14 mouse cellular contexts compared by ENCODE assay signal in genomic region chr14:58999106-58999778, GRCm38 (mm10).
DNase-seq lines count a peak whose midpoint lies in the region; ATAC-seq and TF ChIP-seq lines count a peak whose summit lies in the region.
"Had no signal": no experiment of that assay in that cellular context is flagged by ENCODE, and none has a peak within 500 bp of the region (broad histone marks: within the 10 kb centered on the region; RNA-seq: fewer than 3 reads in every experiment).

No protein-coding gene starts in this region.

- DNase-seq in heart, adult 18-20 months, result peak; percentile 2 to 5
- DNase-seq in limb, embryonic 14.5 days (ENCODE audit: low spot score), result peak; percentile 23
- DNase-seq in limb, embryonic 10.5 days (ENCODE audit: low spot score), result no peak
- peak; percentile 2 for DNase-seq in brain, adult 2 months (ENCODE audit: low read depth, low spot score)
- DNase-seq in lung, postnatal 10 days, result peak; percentile 67
- no peak for DNase-seq in T-cell, adult 2 months (ENCODE audit: low spot score)
- DNase-seq: adrenal gland, adult 8-10 months; cerebellum, postnatal 36 days had no signal

- no peak overlapping the region for H3K9ac ChIP-seq in heart, embryonic 11.5 days (ENCODE audit: low read depth, low read length)
- no peak overlapping the region for H3K9ac ChIP-seq in limb, embryonic 14.5 days (ENCODE audit: low read depth, low read length, severe bottlenecking)
- H3K9ac ChIP-seq: hindbrain, embryonic 14.5 days; kidney, embryonic 15.5 days; limb, embryonic 15.5 days had no signal

- no peaks in the 10 kb centered on the region for H3K9me3 ChIP-seq in heart, embryonic 11.5 days (replicated peaks; ENCODE audit: control insufficient read depth, low read length)
- H3K9me3 ChIP-seq in limb, embryonic 14.5 days (ENCODE audit: control insufficient read depth, low read length), result no peaks in the 10 kb centered on the region
- H3K9me3 ChIP-seq in limb, embryonic 10.5 days (replicated peaks), result no peaks in the 10 kb centered on the region
- H3K9me3 ChIP-seq: kidney, embryonic 15.5 days; limb, embryonic 15.5 days had no signal

- H3K27ac ChIP-seq in heart, embryonic 11.5 days (ENCODE audit: low read depth, low read length), result no peak overlapping the region
- H3K27ac ChIP-seq in limb, embryonic 14.5 days (replicated peaks; ENCODE audit: low read depth, low read length), result no peak overlapping the region
- no peak overlapping the region for H3K27ac ChIP-seq in limb, embryonic 10.5 days
- H3K27ac ChIP-seq: hindbrain, embryonic 14.5 days; kidney, embryonic 15.5 days; limb, embryonic 15.5 days had no signal

- no peak overlapping the region for H3K4me3 ChIP-seq in heart, embryonic 11.5 days (ENCODE audit: low read depth, low read length)
- no peak overlapping the region for H3K4me3 ChIP-seq in limb, embryonic 14.5 days (replicated peaks; ENCODE audit: low read length)
- no peak overlapping the region for H3K4me3 ChIP-seq in limb, embryonic 10.5 days
- H3K4me3 ChIP-seq: kidney, embryonic 15.5 days; limb, embryonic 15.5 days had no signal

- peaks cover 6% of the 10 kb centered on the region; the same call in 1 of the 2 replicates for H3K4me1 ChIP-seq in heart, embryonic 11.5 days (ENCODE audit: control insufficient read depth, insufficient read depth, low read length)
- H3K4me1 ChIP-seq in limb, embryonic 14.5 days (ENCODE audit: control insufficient read depth, insufficient read depth, low read length), result peaks cover 4% of the 10 kb centered on the region; the same call in 1 of the 2 replicates
- peaks cover 18% of the 10 kb centered on the region for H3K4me1 ChIP-seq in limb, embryonic 10.5 days

- no peaks in the 10 kb centered on the region for H3K27me3 ChIP-seq in heart, embryonic 11.5 days (ENCODE audit: control insufficient read depth, insufficient read depth, low read length)
- no peaks in the 10 kb centered on the region for H3K27me3 ChIP-seq in limb, embryonic 14.5 days (ENCODE audit: control insufficient read depth, insufficient read depth, low read length)
- H3K27me3 ChIP-seq in limb, embryonic 10.5 days (ENCODE audit: low read depth, poor library complexity, severe bottlenecking), result no peaks in the 10 kb centered on the region
- H3K27me3 ChIP-seq: CH12.LX; kidney, embryonic 15.5 days; limb, embryonic 15.5 days had no signal

- no peak for ATAC-seq in heart, embryonic 11.5 days (replicated peaks; ENCODE audit: insufficient number of reproducible peaks, low FRiP score, low TSS enrichment)
- no peak for ATAC-seq in limb, embryonic 14.5 days (ENCODE audit: low FRiP score, low read depth)
- ATAC-seq: Patski had no signal

- WGBS in heart, embryonic 11.5 days (ENCODE audit: insufficient replicate concordance), result 61% methylated on average over 5 of the region's 5 CpGs
- 64% methylated on average over 5 of the region's 5 CpGs for WGBS in limb, embryonic 14.5 days
- WGBS in limb, embryonic 10.5 days, result 81% methylated on average over 5 of the region's 5 CpGs

- TF ChIP-seq POLR2A in limb, embryonic 14.5 days (IDR thresholded peaks at IDR 0.05; ENCODE audit: borderline replicate concordance, extremely low read depth, insufficient read depth, insufficient read length), result no peak

- H3K4me2 ChIP-seq in heart, embryonic 11.5 days, result no peak overlapping the region
- H3K4me2 ChIP-seq in limb, embryonic 14.5 days (replicated peaks; ENCODE audit: low read depth, low read length, severe bottlenecking), result no peak overlapping the region
- H3K4me2 ChIP-seq: hindbrain, embryonic 14.5 days; kidney, embryonic 15.5 days; limb, embryonic 15.5 days had no signal

- H3K36me3 ChIP-seq in heart, embryonic 11.5 days (ENCODE audit: control insufficient read depth, insufficient read depth, low read length), result no peaks in the 10 kb centered on the region
- no peaks in the 10 kb centered on the region for H3K36me3 ChIP-seq in limb, embryonic 14.5 days (ENCODE audit: control insufficient read depth, insufficient read depth, low read length)
- H3K36me3 ChIP-seq in limb, embryonic 10.5 days, result no peaks in the 10 kb centered on the region
- H3K36me3 ChIP-seq: kidney, embryonic 15.5 days; limb, embryonic 15.5 days had no signal

Comparison
In these comparisons a context has a peak if more than half of its experiments do, and no peak if none do; other contexts are left out.
1. DNase-seq: peak in heart, adult 18-20 months (2 of 2), limb, embryonic 14.5 days (single experiment), brain, adult 2 months (single experiment) and lung, postnatal 10 days (single experiment); none in limb, embryonic 10.5 days (single experiment) and T-cell, adult 2 months (single experiment).